Mouse (Mus musculus) testis, adult 2 months (tissue): Measurements from ENCODE around the gene Cyp2b10.

ENCODE experiments used
- CTCF ChIP-seq: fragments of 200-500 bp; IDR thresholded peaks from 2 replicates; pipeline ENCODE4 v1.5.1; 2012; ENCODE audit warnings: low read depth, mild to moderate bottlenecking, inconsistent platforms, low read length, moderate library complexity; ENCODE audit not compliant: control insufficient read depth, insufficient read depth, insufficient replicate concordance
- POLR2A ChIP-seq: fragments of 200-500 bp; IDR thresholded peaks from 2 replicates; pipeline ENCODE4 v1.6.1; 2012; ENCODE audit warnings: low read depth, mild to moderate bottlenecking, inconsistent platforms, low read length, moderate library complexity; ENCODE audit not compliant: control insufficient read depth

DNA sequence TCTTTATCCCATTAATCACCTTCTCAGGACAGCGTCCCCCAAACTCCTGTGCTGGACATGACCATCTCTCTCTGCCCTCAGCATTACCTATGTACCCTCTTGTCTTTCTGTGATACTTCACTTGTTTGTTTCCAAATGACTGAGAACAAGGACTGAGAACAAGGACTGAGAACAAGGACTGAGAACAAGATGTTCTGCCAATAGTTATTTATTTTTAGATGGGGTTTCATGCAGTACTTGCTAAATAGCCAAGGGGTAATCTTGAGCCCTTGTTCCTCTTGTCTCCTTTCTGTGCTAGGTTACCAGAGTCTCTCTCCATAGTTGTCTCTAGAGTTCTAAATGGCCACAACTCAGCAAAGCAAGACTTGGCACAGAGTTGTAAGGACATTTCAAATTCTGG is 13.1 kb upstream of the Cyp2b10 start:
- TF ChIP-seq CTCF (no peak), POLR2A (no peak)
